In the genomic region with DNA sequence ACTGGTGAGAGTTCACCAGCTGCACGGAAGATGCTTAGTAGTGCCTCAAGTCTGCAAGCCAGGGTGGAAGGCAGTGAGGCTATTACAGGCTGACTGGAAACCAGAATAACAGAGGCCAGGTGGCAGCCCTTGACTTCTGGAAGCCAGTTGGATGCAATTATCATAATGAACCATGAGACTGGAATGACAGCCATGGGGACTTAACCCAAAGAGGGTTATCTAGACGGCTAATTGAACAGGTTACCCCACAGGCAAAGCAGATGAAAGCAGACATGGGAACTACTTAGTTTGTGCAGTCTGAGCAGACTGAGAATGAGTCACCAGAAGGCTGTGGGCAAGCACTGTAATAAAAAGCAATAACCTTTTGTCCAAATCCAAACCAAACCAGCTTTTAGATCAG, we compare ENCODE assay signal across 14 mouse cellular contexts. TPM values are rescaled to one million over a fixed set of nuclear protein-coding genes. Genes with fewer than 3 reads are reported as not detected.
"Had no signal": no experiment of that assay in that cellular context is flagged by ENCODE, and none has a peak within 500 bp of the region (broad histone marks: within the 10 kb centered on the region; RNA-seq: fewer than 3 reads in every experiment).

No protein-coding gene starts in this region.

- H3K4me3 ChIP-seq: layer of hippocampus, adult 2 months; limb, embryonic 13.5 days; midbrain, embryonic 12.5 days; neural tube, embryonic 12.5 days had no signal

- ATAC-seq: intestine, postnatal 0 days had no signal

- H3K9me3 ChIP-seq: limb, embryonic 13.5 days; midbrain, embryonic 12.5 days; neural tube, embryonic 12.5 days had no signal

- H3K4me2 ChIP-seq: limb, embryonic 13.5 days; midbrain, embryonic 12.5 days; neural tube, embryonic 12.5 days had no signal

- H3K4me1 ChIP-seq: limb, embryonic 13.5 days; midbrain, embryonic 12.5 days; neural tube, embryonic 12.5 days had no signal

- H3K27ac ChIP-seq: layer of hippocampus, adult 2 months; limb, embryonic 13.5 days; liver, embryonic 14.5 days; midbrain, embryonic 12.5 days; neural tube, embryonic 12.5 days had no signal

- H3K27me3 ChIP-seq: limb, embryonic 13.5 days; midbrain, embryonic 12.5 days; neural tube, embryonic 12.5 days had no signal

- DNase-seq: kidney, adult 9 months; kidney, postnatal 10 days; kidney, postnatal 4 days; left cerebral cortex, postnatal 4 days; lung, adult 18-20 months; spleen, adult 18-20 months; thymus, postnatal 36 days had no signal

- H3K9ac ChIP-seq: limb, embryonic 13.5 days; liver, embryonic 14.5 days; midbrain, embryonic 12.5 days; neural tube, embryonic 12.5 days had no signal

- H3K36me3 ChIP-seq: limb, embryonic 13.5 days; midbrain, embryonic 12.5 days; neural tube, embryonic 12.5 days had no signal

RNA-seq across cellular contexts. Expression of a gene that starts 28.8 kb away (rescaled TPM):
- total RNA-seq: megakaryocyte-erythroid progenitor cell, adult 5-6 weeks had no signal
